Mouse (Mus musculus) urinary bladder, postnatal 36 days (tissue): Measurements from ENCODE around the gene Ggt6.

Experiments used
- DNase-seq, 2 experiments: peaks; one replicate each; pipeline ENCODE4 v3.0.0; 2022; ENCODE audit warnings: low spot score in 2 of 2, mixed read lengths in 1 of 2

The Ggt6 gene

GRCm38 (mm10) chr11:72411093-72411921 is 24.0 kb upstream of the Ggt6 start, which contains the start of gene Smtnl2:
Gene Smtnl2, minus strand, starts transcription at chr11:72411713.
- peak; percentile 80 to 88 for DNase-seq

- DNase-seq = no peak
Observed at GRCm38 (mm10) chr11:72411945-72412344, 23.4 kb upstream of the Ggt6 start.

- DNase-seq = peak in 1 of 2 experiments; percentile 63
Observed at GRCm38 (mm10) chr11:72413016-72413415, 22.3 kb upstream of the Ggt6 start.

GRCm38 (mm10) chr11:72413601-72414190 is 21.6 kb upstream of the Ggt6 start:
- DNase-seq = no peak

- DNase-seq = no peak
Observed at GRCm38 (mm10) chr11:72415155-72415554, 20.2 kb upstream of the Ggt6 start.

GRCm38 (mm10) chr11:72416666-72417065 is 18.7 kb upstream of the Ggt6 start:
- DNase-seq = no peak

GRCm38 (mm10) chr11:72417376-72417775 is 17.9 kb upstream of the Ggt6 start:
- no peak for DNase-seq

GRCm38 (mm10) chr11:72418227-72418626 is 17.1 kb upstream of the Ggt6 start:
- no peak for DNase-seq

- no peak for DNase-seq
Observed at GRCm38 (mm10) chr11:72419006-72419405, 16.3 kb upstream of the Ggt6 start.

- no peak for DNase-seq
Observed at GRCm38 (mm10) chr11:72420460-72421122, 14.7 kb upstream of the Ggt6 start.

- DNase-seq = peak in 1 of 2 experiments; percentile 32
Observed at GRCm38 (mm10) chr11:72421518-72422278, 13.6 kb upstream of the Ggt6 start.

- no peak for DNase-seq
Observed at GRCm38 (mm10) chr11:72423686-72424085, 11.6 kb upstream of the Ggt6 start.

- no peak for DNase-seq
Observed at GRCm38 (mm10) chr11:72425201-72425600, 10.1 kb upstream of the Ggt6 start.

GRCm38 (mm10) chr11:72426884-72427283 is 8.4 kb upstream of the Ggt6 start:
- no peak for DNase-seq

GRCm38 (mm10) chr11:72428694-72429093 is 6.6 kb upstream of the Ggt6 start:
- DNase-seq = peak; percentile 80 to 84

GRCm38 (mm10) chr11:72429288-72429690 is 6.0 kb upstream of the Ggt6 start:
- DNase-seq = peak; percentile 70 to 75

GRCm38 (mm10) chr11:72430311-72431068 is 4.8 kb upstream of the Ggt6 start:
- peak in 1 of 2 experiments; percentile 0 for DNase-seq

- peak in 1 of 2 experiments; percentile 43 for DNase-seq
Observed at GRCm38 (mm10) chr11:72435694-72436045, 344 bp downstream of the Ggt6 start.

GRCm38 (mm10) chr11:72436271-72436670 is 945 bp downstream of the Ggt6 start:
- DNase-seq = peak in 1 of 2 experiments; percentile 68

GRCm38 (mm10) chr11:72436756-72437650 is 1.7 kb downstream of the Ggt6 start:
- DNase-seq = peak in 1 of 2 experiments; percentile 42
